Mouse (Mus musculus): ENCODE measurements around the gene Pam.

DNA sequence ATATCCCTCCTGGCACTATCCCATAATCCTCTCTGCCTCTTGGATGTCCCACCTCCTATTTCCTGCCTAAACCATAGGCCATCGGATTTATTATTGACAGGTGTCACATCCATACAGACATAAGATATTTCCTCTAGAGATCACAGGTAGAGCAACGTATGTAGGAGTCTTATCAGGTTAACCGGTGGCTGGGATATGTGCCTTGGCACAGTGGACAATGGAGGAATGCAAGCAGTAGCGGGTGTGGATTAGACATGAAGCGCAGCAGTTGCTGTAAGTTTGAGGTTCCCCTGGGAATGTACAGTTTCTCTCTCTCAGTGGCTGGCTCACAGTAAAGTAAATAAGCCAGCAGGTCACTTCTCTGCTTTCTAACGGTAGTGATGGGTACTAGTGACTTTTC lies 173.1 kb downstream of the Pam start:
- no peak for TF ChIP-seq CTCF (IDR thresholded peaks at IDR 0.05; ENCODE audit: low read depth)
- no peak for TF ChIP-seq EP300 (optimal IDR thresholded peaks at IDR 0.05)

All from stomach, postnatal 0 days (tissue).